Mouse (Mus musculus) midbrain, embryonic 12.5 days (tissue): ENCODE measurements around the gene Il15. TPM values are rescaled to one million over a fixed set of nuclear protein-coding genes. Genes with fewer than 3 reads are reported as not detected.

Experiments used
- ATAC-seq: fragments of 200-750 bp; cut with Nextera tagmentation; 2 replicates; pipeline ENCODE4 v1.8.0; 2017; ENCODE audit warnings: low read depth, moderate TSS enrichment, moderate library complexity; ENCODE audit not compliant: low FRiP score
- H3K27ac ChIP-seq: fragments of 300-500 bp; sonication (generic); replicated peaks from 2 replicates; pipeline ENCODE4 v1.5.1; 2016; ENCODE audit warnings: mild to moderate bottlenecking
- H3K27me3 ChIP-seq: fragments of 300-500 bp; sonication (generic); 2 replicates; pipeline ENCODE4 v1.6.1; 2016; ENCODE audit warnings: mild to moderate bottlenecking
- H3K36me3 ChIP-seq: fragments of 300-500 bp; sonication (generic); 2 replicates; pipeline ENCODE4 v1.6.1; 2016
- H3K4me1 ChIP-seq: fragments of 300-500 bp; sonication (generic); 2 replicates; pipeline ENCODE4 v1.6.1; 2016
- H3K4me2 ChIP-seq: fragments of 300-500 bp; sonication (generic); replicated peaks from 2 replicates; pipeline ENCODE4 v1.6.1; 2016; ENCODE audit warnings: mild to moderate bottlenecking, moderate library complexity
- H3K4me3 ChIP-seq: fragments of 300-500 bp; sonication (generic); 2 replicates; pipeline ENCODE4 v1.5.1; 2016; ENCODE audit warnings: mild to moderate bottlenecking
- H3K9ac ChIP-seq: fragments of 300-500 bp; sonication (generic); replicated peaks from 2 replicates; pipeline ENCODE4 v1.6.1; 2016; ENCODE audit warnings: mild to moderate bottlenecking, moderate library complexity
- H3K9me3 ChIP-seq: fragments of 300-500 bp; sonication (generic); 2 replicates; pipeline ENCODE4 v1.6.1; 2016; ENCODE audit warnings: mild to moderate bottlenecking
- WGBS: fragments of 180-500 bp; shearing (Covaris S2); methylation state at CpG from one replicate; pipeline ENCODE4 v1.1.7; 2016; 5-methylcytosine and 5-hydroxymethylcytosine counted together
- polyA plus RNA-seq: library from polyadenylated mRNA; unstranded; fragments of >200 nt; fragmentation: Nextera tagmentation; extraction: Ambion mirVana; gene quantifications from 2 replicates; pipeline ENCODE4 v1.2.1, GENCODE M21; 2016

Il15 gene
- polyA plus RNA-seq, 1 experiment from 2014 or later: 1.0 TPM

DNA sequence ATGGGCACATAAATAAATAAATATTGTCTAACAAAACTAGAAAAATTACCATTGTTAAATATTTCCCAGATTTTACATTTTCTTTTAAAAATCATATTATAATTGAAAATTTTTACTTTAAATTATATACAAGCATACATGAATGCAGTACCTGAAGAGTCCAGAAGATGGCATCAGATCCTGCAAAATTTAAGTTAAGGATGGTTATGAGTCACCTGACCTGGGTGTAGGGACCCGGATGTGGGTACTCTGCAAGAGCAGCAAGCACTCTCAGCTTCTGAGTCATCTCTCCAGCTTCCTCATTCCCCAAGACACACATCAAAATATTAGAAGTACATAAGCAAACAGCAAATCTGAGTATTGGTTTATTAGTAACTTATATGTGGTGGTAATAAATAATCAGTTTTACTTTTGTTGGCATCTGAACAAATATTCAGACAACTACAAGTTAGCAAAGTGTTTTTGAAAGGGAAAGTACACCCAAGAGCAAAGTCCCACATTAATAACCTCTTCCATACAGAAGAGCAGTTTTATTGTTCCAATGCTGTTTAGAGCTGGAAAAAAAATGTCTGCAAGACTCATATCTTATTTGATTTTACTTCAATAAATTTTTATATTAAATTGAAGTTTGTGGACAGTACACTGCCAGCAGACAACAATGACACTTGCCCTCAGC, 51.6 kb downstream of the Il15 start:
- H3K9me3 ChIP-seq: no peaks in the 10 kb centered on the region
- H3K27me3 ChIP-seq: no peaks in the 10 kb centered on the region
- H3K27ac ChIP-seq: no peak overlapping the region
- WGBS: 58% methylated on average over 1 of the region's 1 CpGs
- no peak overlapping the region for H3K9ac ChIP-seq
- no peak overlapping the region for H3K4me2 ChIP-seq
- no peak for ATAC-seq
- H3K36me3 ChIP-seq: no peaks in the 10 kb centered on the region
- no peaks in the 10 kb centered on the region for H3K4me1 ChIP-seq
- H3K4me3 ChIP-seq: no peak overlapping the region

DNA sequence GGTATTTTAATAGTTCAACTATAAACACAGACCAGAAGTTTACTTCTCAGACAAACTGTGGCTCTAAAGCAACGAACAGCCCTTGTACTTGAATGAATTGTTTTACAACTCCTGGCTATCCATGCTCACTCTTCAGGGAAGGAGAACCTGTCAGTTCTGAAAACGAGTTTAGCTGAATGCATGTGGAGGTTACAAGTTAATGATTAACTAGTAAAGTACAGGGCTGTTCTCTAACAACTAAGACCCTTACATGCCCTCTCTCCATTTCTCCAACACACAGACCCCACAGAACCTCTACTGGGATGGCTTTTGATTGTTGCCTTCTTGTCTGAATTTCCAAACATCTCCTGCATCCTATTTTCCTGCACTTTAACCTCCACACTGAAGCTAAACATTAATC, 53.7 kb downstream of the Il15 start:
- Histone ChIP-seq H3K4me3 (no peak overlapping the region), H3K4me2 (no peak overlapping the region), H3K27me3 (no peaks in the 10 kb centered on the region), H3K4me1 (no peaks in the 10 kb centered on the region), H3K9ac (no peak overlapping the region), H3K9me3 (no peaks in the 10 kb centered on the region), H3K27ac (no peak overlapping the region), H3K36me3 (no peaks in the 10 kb centered on the region)
- ATAC-seq: no peak
- 65% methylated on average over 2 of the region's 2 CpGs for WGBS

DNA sequence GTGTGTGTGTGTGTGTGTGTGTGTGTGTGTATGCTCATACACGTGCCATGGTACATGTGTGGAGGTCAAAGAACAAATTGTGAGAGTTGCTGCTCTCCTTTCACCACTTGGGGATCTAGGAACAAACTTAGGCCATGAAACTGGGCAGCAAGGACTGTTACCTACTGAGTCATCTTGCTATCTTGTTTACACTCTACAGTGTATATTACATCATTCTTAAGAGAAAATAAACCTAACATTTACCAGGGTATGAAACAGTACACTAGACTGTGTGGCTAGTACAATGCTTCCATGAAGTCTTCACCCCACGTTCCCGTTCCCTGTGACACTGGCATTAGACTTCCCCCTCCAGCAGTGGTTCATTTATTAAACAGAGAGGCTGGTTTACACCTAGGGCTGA, 56.5 kb downstream of the Il15 start:
- no peaks in the 10 kb centered on the region for H3K36me3 ChIP-seq
- H3K9me3 ChIP-seq: no peaks in the 10 kb centered on the region
- H3K27ac ChIP-seq: no peak overlapping the region
- H3K4me3 ChIP-seq: no peak overlapping the region
- H3K4me2 ChIP-seq: no peak overlapping the region
- H3K27me3 ChIP-seq: no peaks in the 10 kb centered on the region
- 83% methylated on average over 3 of the region's 3 CpGs for WGBS
- no peak overlapping the region for H3K9ac ChIP-seq
- no peak for ATAC-seq
- no peaks in the 10 kb centered on the region for H3K4me1 ChIP-seq

DNA sequence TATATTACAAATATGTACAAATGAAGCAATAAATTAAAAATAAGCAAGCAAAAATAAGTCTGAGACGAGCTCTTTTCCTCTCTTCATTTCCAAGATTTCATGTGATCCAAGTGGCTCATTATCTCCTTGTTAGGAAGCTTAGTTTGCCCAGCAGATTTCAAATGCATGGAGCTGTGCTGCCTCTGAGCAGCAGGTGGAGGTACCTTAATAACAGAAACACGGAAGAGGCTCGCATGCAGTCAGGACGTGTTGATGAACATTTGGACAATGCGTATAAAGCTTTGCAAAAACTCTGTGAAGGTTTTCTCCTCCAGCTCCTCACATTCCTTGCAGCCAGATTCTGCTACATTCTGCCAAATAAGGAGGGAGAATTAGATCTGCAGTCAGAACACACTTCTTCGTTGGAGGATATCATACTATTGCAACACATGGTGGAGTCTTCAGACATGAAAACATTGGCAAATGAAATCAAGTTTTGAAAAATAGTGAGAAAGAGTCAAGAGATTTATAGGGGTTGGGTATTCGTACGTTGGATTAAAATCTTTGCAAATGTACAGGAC, 71.3 kb downstream of the Il15 start:
- H3K9ac ChIP-seq: no peak overlapping the region
- H3K27ac ChIP-seq: no peak overlapping the region
- no peaks in the 10 kb centered on the region for H3K9me3 ChIP-seq
- H3K27me3 ChIP-seq: no peaks in the 10 kb centered on the region
- H3K36me3 ChIP-seq: no peaks in the 10 kb centered on the region
- 90% methylated on average over 8 of the region's 8 CpGs for WGBS
- no peak overlapping the region for H3K4me2 ChIP-seq
- H3K4me3 ChIP-seq: no peak overlapping the region
- H3K4me1 ChIP-seq: no peaks in the 10 kb centered on the region
- ATAC-seq: no peak

DNA sequence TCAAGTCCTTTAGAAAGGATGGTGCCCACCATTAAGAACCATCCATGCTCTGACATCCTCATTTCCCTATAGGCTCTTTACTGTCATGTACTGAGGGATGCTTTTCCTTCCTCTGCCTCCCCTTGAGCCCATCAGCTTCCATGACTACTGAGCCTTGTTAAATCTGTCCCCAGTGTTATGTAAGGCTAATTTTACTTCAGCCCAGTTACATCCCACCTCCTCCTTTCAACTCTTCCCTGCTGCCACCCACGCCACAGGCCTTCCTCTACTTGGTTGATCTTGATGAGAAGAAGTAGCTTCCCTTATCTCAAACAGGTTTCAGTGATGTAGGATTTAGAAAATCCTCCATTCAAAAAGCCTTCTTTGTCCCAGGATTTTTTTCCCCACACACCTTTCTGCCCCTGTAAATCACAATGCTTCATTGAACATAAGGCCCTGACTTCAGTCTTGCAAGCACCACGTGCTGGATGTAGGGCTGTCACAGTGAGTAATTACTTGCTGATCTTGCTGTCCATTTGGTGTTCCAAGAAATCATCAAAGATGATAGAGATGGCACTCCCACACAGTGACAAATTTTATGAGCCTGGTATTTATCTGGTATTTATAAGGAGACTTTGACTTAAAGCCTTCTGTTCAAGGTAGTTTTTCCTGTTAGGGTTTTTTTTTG, 74.9 kb downstream of the Il15 start:
- Histone ChIP-seq H3K4me3 (no peak overlapping the region), H3K4me2 (no peak overlapping the region), H3K9me3 (no peaks in the 10 kb centered on the region), H3K27ac (no peak overlapping the region), H3K36me3 (no peaks in the 10 kb centered on the region), H3K27me3 (no peaks in the 10 kb centered on the region), H3K9ac (no peak overlapping the region), H3K4me1 (no peaks in the 10 kb centered on the region)
- no peak for ATAC-seq
- WGBS: 56% methylated on average over 2 of the region's 2 CpGs

DNA sequence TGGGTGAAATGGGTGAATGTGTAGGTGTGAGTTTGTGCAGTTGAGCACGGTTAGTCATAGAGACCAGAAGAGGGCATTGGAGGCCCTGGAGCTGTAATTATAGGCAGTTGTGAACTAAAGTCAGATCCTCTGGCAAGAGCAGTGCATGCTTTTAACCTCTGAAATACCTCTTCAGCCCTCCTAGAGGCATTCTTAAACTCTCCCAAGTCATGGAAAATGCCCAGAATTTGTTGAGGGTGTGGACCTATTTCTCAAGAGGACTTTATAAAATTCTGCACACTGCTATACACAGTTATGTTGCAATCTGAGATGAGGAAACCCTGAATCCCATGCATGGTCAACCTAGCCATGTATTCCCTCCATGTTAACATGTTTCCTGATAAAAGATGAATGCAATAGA, 77.0 kb downstream of the Il15 start:
- H3K27ac ChIP-seq: no peak overlapping the region
- ATAC-seq: no peak
- WGBS: 63% methylated on average over 1 of the region's 1 CpGs

DNA sequence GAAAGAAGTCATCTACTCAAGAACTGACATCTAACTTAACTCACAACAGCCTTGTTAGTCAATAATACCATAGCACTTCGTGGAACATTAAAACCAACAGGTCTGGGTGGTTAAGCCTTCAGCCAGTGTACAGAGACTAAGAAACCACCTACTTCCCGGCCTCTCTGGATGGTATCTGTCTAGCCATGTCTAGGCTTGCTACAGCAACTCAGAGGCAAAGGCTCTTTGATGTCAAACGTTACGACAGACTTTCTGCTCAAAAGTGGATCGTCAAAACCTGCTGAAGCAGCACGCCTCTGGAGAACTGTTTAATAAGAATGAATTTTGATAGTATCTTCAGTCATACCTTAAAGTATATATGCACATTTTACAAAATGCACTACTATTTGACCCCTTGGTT, 77.4 kb downstream of the Il15 start:
- WGBS: 88% methylated on average over 6 of the region's 6 CpGs
- Histone ChIP-seq H3K27me3 (no peaks in the 10 kb centered on the region), H3K4me2 (no peak overlapping the region), H3K36me3 (no peaks in the 10 kb centered on the region), H3K4me3 (no peak overlapping the region), H3K27ac (no peak overlapping the region), H3K9me3 (no peaks in the 10 kb centered on the region), H3K9ac (no peak overlapping the region), H3K4me1 (no peaks in the 10 kb centered on the region)
- no peak for ATAC-seq

More for the DNA sequence above, 77.0 kb downstream of the Il15 start:
- Histone ChIP-seq H3K9ac (no peak overlapping the region), H3K9me3 (no peaks in the 10 kb centered on the region), H3K27me3 (no peaks in the 10 kb centered on the region), H3K36me3 (no peaks in the 10 kb centered on the region), H3K4me1 (no peaks in the 10 kb centered on the region), H3K4me2 (no peak overlapping the region), H3K4me3 (no peak overlapping the region)

DNA sequence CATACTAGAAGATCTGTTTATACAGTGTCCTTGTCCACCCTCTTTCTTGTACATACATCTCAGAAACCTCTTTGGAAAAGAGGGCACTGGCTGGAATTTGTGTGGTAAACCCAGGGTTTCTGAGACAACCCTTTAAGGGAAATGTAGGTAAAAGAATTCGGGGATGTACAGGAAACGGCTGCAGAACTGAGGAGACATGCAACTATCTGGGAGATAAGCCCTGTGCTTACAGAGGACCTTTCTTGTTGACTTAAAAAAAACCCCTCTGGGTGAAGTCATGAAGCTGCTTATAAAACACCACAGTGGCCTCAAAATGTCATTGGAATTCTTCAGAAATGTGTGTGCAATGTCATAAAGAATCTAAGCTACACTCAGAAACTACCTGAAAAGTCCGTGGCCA, 85.6 kb downstream of the Il15 start:
- 82% methylated on average over 3 of the region's 3 CpGs for WGBS
- Histone ChIP-seq H3K9ac (no peak overlapping the region), H3K4me1 (no peaks in the 10 kb centered on the region), H3K36me3 (no peaks in the 10 kb centered on the region), H3K27me3 (no peaks in the 10 kb centered on the region), H3K27ac (no peak overlapping the region), H3K9me3 (no peaks in the 10 kb centered on the region), H3K4me3 (no peak overlapping the region), H3K4me2 (no peak overlapping the region)
- no peak for ATAC-seq

DNA sequence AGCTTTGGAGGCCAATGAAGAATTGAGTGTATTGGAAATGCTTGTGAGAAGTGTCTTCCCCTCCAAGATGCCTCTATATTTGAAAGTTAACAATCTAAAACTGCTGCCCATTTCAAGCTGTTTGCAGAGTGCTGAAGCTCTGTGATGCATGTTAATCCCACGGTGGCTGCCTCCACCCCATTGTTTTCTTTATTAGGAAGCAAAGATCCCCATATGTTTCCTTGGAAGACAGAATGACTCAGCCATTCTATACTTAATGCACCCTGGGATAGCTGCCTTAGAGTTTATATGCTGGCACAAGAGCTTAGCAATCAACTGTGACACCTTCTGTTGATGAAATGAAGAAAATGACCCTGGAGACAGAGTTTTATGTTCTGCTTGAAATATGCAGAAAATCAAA, 96.6 kb downstream of the Il15 start:
- H3K27ac ChIP-seq: no peak overlapping the region
- no peaks in the 10 kb centered on the region for H3K36me3 ChIP-seq
- WGBS: 11% methylated on average over 1 of the region's 1 CpGs
- H3K27me3 ChIP-seq: no peaks in the 10 kb centered on the region
- no peak overlapping the region for H3K4me3 ChIP-seq
- H3K9me3 ChIP-seq: no peaks in the 10 kb centered on the region
- H3K4me1 ChIP-seq: 0 out of 2 replicates have a peak, but pooled peaks cover 4% of the 10 kb centered on the region
- no peak overlapping the region for H3K9ac ChIP-seq
- no peak overlapping the region for H3K4me2 ChIP-seq
- ATAC-seq: peak; percentile 38; the same call in 1 of the 2 replicates

DNA sequence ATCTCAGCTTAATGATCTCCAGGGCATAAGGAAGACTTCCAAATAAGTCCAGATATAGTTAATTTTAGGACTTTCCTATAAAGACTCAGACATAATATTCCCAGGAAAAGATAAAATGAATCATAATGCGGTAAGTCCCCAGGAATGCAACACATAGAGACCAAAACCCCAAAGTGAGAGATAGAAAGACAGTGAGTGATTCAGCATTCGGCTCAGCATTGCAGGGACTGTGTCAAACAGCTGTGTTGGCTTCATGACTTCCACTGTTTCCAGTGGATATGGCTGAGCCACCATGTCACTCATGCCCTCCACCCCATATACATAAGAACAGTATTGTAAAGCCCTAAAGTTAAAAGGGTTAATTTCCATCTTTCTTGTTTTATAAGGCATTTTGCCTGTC, 106.8 kb downstream of the Il15 start:
- no peak overlapping the region for H3K4me3 ChIP-seq
- no peak overlapping the region for H3K4me2 ChIP-seq
- 89% methylated on average over 2 of the region's 2 CpGs for WGBS
- H3K4me1 ChIP-seq: no peaks in the 10 kb centered on the region
- no peak for ATAC-seq
- H3K9ac ChIP-seq: no peak overlapping the region
- H3K36me3 ChIP-seq: no peaks in the 10 kb centered on the region
- no peak overlapping the region for H3K27ac ChIP-seq
- H3K27me3 ChIP-seq: no peaks in the 10 kb centered on the region
- no peaks in the 10 kb centered on the region for H3K9me3 ChIP-seq

DNA sequence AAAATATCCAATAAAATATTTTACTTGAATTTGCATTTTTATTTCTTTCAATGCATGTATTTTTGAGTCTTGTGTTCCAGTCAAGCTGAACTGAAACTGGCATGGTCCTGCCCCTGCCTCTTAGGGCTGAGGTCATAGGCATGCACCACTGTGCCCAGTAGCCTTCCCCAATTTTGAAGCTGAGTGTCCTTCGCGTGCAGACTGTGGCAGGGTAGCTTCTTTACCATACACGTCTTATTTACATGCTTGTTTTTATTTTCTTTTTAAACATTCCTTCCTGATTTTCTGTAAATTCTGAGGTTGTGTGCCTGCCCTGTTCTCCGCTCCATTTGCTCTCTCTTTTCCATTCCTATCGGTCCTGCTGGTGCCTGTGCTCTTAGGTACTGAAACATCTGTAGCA, 111.4 kb downstream of the Il15 start:
- ATAC-seq: no peak
- Histone ChIP-seq H3K36me3 (no peaks in the 10 kb centered on the region), H3K4me2 (no peak overlapping the region), H3K4me3 (no peak overlapping the region), H3K9me3 (no peaks in the 10 kb centered on the region), H3K9ac (no peak overlapping the region), H3K4me1 (no peaks in the 10 kb centered on the region), H3K27me3 (no peaks in the 10 kb centered on the region), H3K27ac (no peak overlapping the region)
- WGBS: 89% methylated on average over 5 of the region's 5 CpGs

DNA sequence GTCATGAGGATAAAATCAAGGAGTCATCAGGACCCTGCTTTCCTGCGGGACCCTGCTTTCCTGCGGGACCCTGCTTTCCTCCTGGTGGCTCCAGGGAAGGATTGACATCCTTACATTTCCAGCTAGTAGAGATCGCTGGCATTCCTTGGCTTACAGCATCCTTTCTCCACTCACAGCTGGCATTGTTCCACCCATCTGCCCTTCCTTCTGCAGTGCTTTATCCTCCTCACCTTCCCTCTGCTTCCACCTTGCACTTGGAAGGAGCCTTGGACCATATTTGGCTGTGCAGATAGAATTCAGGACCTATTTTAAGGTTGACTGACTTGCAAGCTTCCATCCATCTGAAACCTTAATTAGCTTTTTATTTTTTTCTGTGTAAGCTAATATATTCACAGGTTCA, 117.2 kb downstream of the Il15 start:
- WGBS: 93% methylated on average over 3 of the region's 3 CpGs
- no peaks in the 10 kb centered on the region for H3K4me1 ChIP-seq

More for the DNA sequence above, 117.2 kb downstream of the Il15 start:
- Histone ChIP-seq H3K36me3 (no peaks in the 10 kb centered on the region), H3K4me2 (no peak overlapping the region), H3K4me3 (no peak overlapping the region), H3K27ac (no peak overlapping the region), H3K9me3 (no peaks in the 10 kb centered on the region), H3K9ac (no peak overlapping the region), H3K27me3 (no peaks in the 10 kb centered on the region)
- ATAC-seq: no peak
